Mouse (Mus musculus) gastrocnemius, adult 18-20 months (tissue): ENCODE measurements at regions not wholly inside any gene's neighbourhood (a gene's known extent, or its start where the extent isn't known, plus 50 kb on each side); places are given as distances from the start of the nearest gene placed in this dataset.

Source experiments
- DNase-seq: peaks from one replicate; pipeline ENCODE4 v3.0.0; 2021; ENCODE audit warnings: low spot score

DNA sequence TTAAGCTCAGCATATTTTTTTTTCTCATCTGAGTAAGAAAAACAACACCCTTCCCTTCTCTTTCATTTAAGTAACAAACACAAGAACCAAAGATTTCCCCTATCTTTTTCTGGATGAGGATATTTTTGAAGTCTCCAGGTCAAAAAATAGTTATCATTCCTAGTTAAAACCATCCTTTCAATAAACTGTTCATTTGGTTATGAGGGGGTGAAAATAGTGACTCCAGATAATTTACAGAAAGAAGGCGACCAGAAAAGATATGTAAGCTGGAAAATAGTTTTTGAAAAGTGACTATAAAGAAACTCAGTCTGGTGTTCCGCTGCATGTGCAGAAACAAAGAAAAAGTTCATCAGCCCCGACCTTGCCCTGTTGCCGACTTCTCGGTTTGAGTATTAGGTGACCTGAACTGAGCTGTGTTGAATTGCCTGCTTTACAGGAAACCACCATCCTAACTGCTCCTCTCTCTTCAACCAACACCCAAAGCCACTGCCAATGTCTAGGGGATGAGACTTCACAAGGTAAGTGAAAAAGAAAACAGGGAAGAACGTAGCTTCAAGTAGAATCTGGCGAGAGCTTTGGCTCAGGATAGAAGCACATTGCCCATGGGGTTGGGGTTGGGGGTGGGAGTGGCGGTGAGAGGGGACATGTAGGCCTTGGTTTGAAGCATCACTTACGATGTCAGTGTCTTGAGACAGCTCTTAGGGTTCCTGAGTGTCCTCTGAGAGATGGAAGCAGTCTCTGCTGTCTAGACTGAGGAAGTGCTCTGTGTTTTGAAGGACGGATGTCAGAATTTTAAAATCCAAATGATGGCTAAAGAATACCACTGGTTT is 104.6 kb downstream of the Ube2e3 start:
- no peak for DNase-seq

DNA sequence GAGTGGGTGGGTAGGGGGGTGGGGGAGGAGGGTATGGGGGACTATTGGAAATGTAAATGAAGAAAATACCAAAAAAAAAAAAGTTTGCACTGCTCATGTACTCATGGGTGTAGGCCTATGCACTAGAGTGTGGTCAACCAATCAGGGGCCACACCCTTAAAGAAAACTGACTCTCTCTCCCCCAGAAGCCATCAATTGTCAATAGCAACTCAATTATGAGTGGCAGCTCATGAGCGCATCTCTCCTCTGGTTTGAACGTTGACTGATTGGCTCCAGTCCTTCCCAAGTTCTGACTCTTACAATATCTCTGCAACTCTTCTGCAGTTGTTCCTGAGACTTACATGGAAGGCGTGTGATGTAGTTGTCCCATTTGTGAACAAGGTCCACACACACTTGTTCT is 105.9 kb downstream of the Ube2e3 start:
- DNase-seq: no peak

DNA sequence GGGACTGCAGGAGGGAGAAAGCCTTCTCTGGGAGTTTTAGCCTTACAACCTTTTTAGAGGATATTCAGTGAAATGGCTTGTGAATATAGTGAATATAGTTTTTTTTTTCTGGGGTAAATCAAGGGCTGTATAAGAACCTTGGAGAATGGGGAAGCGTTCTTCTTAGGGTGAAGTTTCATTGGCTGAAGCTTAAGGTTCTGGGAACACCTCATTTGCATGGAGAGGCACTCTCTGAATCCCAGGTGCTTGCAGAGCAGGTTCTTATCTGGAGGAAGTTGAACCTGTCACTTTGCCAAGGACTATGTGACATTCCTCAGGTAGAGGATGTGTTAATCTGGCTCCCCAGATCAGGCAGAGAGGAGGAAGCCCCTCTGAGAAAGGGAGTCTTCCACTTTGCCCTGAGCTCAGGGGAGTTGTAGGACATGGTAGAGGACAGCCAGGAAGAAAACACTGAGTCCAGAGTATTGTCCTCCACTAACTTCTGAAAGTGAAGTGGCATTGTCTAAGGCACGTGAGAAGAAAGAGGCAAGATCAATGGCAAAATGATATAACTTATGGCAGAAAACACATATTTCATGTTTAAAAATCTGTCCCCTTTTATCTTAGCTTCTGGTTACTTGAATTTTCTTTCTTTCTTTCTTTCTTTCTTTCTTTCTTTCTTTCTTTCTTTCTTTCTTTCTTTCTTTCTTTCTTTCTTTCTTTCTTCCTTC is 106.9 kb downstream of the Ube2e3 start:
- no peak for DNase-seq

DNA sequence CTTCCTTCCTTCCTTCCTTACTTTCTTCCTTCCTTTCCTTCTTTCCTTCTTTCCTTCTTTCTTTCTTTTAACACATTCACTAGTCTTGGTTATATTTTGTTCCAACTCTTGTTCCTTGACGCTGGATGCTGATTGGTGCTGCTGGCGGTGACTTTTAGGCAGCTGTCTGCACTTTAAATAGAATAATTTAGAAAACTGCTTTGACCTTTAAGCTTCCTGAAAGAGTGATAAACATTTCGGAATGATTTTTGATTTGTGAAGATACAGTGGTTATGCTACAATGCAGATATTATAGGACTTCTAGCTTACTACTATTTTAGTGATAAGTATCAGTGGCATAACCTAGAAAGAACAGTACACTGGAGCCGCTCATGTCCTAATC is 107.5 kb downstream of the Ube2e3 start:
- DNase-seq: no peak

DNA sequence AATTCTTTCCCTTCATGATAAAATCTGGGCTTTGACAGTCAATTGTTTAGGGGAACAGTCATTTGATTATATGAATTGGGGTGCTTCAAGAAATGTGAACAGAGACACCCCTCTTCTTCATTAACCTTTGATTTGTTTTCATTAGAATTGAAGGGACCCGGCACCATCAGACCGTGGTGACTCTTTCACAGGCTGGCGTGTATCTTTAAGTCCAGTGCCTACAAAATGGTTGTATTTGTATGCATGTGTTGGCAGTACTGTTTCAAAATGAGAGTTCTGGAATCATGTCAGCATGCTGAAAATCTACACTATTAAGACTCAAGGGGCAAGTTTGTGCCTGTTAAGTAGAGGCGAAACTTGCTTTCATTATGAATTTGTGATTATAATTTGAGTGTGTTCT is 108.2 kb downstream of the Ube2e3 start:
- no peak for DNase-seq

DNA sequence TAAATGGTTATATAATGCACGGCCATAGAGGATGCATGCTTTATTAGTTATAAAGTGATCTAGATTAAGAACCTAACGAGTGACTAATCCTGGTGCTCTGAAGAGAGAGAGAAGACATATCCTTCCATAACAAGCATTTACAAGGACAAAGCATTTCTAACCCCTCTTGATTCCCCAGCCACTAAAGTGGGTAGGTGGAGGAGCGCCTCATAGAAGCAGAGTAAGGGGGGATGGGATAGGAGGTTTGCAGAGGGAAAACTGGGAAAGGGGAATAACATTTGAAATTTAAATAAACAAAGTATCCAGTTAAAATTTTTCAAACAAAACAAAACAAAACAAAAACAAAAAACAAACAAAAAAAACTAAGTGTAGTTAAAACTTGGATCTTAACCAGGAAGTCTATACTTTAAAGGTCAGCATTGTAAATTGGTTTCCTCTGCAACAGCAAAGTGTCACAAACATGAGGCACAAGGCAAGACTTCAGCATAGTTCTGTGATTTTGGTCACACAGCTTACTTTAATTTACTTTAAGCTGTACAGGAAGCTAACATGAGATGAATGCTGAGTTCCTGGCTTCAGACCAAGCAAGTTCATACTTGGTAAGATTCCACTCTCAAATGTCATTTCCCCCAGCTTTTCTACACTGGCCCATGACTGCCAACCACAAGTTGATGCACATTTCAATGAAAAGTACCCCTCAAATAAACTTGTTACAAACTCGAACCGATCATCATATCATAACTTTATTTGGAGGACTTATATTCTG is 109.9 kb downstream of the Ube2e3 start:
- no peak for DNase-seq

DNA sequence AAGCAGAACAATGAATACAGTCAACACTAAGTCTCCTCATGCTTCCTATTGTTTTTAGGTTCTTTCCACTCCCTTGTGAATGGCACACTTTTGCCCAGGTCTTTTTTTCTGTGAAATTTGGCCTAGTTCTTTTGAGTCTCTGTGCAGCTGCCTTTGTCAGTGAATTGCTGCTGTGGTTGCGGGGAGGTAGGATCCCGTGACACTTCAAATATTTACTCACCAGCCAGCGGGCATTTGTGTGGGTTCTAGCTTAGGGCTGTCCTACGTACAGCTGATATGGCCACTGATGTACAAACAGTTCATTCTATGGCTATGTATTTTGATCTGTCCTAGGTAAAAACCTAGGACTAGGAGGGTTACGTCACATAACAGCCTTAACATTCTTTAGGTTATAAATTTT is 112.1 kb downstream of the Ube2e3 start:
- no peak for DNase-seq

DNA sequence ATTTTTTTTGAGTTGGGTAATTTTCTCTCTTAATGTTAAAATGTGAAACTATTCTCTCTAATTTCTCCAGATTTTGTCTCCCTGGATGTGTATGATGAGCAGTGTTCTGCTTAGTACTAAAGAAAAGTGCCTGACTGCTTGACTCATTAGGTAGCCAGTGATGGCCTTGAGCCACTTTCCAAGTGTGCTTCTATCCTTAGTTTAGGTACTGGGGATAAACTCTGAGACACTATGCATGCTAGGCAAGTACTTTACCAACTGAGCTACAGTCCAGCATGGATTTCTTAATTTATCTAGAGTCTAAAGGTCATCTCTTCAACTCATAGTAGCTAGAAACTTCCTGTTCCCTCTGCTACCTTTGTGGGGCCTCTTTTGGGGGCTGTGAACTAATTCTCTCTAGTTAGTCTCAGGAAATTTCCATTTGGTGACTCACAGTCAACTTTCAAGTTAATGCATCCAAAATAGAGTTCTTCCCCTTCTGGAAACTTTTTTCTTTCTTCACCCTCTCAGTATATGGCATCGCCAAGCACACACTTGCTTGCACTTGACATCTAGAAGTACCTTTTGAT is 112.8 kb downstream of the Ube2e3 start:
- DNase-seq: no peak

DNA sequence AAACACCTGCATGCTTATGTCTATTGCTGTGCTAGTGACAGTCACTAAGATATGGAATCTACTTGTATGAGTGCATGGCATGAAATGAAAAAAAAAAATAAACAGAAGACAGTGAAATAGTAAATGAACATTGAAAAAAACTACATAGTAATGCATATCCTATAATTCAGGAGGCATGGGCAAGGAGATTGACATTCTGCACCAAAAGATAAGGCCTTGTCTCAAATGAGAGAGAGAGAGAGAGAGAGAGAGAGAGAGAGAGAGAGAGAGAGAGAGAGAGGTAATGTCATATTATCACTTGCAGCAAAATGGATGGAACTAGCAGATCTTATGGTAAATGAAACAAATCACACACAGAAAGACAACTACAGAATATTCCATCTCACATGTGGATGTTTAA is 115.4 kb downstream of the Ube2e3 start:
- DNase-seq: no peak

DNA sequence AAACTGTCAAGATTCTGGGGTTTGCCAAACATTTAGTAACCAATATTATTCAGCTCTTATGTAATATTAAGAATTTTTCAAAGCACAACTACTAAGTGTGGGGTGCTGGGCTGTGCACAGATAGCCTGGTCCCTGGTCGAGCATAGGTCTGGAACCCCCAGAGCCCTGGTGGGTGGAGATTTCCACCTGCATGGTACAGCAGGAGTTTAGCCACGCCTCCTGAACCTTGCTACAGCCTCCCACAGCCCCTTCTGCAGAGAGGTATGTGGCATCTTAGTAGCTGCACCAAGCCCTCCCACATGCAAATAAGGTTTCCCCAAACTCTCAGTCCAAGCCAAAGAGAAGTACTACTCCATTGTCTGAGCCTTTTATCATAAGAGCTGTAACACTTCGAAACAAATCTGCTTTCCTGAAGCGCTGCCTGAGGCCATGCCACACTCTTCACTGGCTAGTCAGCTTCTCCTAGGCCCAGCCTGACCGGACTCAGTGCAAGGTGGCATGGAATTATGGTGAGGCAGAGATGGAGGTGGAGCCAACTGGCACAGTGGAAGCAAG is 116.1 kb downstream of the Ube2e3 start:
- no peak for DNase-seq

DNA sequence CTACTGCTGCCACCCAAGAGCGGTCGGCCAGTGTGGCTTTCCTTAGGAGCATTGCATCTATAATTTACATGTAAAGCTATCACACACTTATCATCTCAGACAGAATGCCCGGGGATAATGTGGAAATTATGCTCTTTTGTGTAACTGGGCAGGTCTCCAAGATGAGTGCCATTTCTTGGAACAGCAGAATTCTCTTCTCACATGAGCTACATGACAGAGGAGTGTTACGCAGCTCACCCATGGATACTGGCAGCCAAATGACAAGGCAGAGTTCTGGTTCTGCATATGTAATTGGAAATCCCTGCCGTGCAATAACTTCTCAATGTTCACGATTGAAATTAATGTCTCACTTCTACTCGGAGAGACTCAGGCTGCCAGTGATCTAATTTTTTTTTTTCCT is 119.1 kb downstream of the Ube2e3 start:
- DNase-seq: no peak

DNA sequence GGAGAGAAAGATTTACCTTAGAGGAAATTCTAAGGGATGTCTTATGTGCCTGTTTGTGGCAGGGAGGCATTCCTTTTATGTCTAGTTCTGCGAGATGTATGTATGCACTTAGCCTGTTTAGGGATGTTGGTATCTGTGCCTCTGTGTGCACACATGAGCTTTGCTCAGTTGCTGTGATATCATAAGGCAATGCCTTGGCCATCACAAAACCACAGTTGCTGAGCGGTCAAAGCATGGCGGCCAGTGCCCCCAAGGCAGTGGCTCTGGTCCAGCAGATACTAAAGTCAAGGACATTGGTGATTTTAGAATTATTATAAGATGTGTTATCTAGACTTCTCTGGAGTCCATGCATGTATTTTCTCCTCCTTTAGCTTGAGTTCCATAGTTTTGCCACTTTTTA is 119.5 kb downstream of the Ube2e3 start:
- no peak for DNase-seq

DNA sequence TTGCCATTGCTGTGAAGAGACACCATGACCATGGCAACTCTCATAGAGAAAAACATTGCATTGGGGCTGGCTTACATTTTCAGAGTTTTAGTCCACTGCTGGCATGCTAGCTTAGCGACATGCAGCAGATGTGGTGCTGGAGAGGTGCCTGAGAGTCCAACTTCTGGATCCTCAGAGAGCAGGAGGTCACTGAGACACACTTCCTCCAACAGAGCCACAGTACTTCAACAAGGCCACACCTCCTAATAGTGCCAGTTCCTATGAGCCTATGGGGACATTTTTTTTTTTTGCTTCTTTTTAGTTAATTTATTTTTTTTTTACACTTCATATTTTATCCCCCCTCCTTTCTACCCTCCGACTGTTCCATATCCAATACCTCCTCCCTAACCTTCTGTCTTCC is 120.3 kb downstream of the Ube2e3 start:
- no peak for DNase-seq

DNA sequence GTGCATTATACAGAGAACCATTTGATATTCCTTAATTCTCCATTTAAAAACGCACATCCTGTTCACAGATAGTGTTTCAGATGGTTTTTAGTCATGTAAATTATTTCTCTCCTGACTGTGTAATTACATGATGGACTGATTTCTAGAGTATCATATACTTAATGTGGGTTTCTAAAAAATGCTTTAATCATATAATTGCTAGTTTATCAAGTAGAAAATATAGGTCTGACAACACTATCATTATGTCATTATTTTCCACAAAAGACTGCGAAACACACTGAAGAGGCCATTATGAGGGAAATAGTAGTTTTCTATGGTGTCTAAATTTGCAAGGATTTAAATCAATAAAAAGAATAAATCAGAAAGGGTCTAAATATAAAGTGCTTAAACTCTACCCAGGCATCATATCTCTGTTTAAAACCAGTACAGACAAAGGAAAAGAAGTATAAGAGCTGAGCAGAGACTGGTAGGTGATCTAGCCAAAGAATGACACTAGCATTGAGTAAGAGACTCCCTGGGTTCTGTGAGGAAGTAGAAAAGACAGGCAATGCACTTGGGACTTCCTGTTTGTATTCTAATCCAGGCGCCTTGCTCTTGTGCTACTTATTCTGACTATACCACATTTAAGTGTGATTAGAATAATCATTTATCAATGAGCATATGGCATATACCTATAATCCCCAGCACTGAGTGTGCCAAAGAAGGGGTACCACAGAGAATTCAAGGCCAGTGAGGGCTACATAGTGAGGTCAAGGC is 127.1 kb downstream of the Ube2e3 start:
- no peak for DNase-seq

DNA sequence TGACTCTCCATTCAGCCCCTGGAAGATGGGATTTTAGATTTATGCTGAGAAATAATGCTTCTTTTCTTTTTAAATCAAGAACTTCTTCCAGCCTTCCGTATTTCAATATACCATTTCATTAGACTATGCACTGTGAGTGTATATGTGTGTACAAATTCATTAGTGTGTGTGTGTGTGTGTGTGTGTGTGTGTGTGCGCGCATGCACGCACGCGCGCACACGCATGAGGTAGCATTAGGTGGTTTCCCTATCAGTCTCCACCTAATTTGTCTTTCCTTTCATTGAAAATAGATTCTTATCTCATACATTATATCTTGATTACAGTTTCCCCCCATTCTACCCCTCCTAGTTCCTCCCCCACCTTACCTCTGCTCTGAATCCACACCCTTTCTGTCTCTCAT is 130.7 kb downstream of the Ube2e3 start:
- DNase-seq: no peak

DNA sequence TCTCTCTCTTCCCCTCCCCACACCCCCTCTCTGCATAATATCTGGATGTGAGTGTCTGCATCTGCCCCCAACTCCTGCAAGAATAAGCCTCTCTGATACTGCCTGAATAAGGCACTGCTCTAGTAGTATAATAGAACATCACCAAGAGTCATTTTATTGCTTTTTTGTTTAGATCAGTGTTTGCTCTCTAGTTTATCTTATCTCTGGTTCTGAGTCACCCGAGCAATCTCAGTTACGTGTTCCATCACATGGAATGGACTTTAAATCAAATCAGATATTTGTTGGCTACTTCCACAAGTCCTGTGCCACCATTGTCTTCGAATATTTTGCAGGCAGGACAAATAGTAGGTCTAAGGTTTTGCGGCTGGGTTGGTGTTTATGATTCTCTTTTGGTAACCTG is 131.5 kb downstream of the Ube2e3 start:
- no peak for DNase-seq

DNA sequence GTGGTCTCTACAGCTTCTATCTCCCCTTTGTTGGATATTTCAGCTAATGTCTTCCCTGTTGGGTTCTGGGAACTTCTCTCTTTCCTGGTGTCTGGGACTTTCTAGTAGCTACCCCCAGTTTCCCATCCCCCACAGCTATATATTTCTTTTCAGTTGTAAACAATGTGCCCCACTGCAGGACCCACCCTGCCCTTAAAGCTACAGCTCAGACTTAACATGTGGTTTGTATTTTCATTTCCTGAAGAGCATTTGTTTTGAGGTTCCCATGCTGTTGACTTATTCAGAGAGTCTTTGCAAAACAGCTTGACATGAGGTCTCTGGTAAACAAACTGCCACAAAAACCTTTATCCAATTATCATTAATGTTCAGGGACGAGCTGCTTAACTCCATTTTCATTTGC is 136.9 kb downstream of the Ube2e3 start:
- DNase-seq: no peak

DNA sequence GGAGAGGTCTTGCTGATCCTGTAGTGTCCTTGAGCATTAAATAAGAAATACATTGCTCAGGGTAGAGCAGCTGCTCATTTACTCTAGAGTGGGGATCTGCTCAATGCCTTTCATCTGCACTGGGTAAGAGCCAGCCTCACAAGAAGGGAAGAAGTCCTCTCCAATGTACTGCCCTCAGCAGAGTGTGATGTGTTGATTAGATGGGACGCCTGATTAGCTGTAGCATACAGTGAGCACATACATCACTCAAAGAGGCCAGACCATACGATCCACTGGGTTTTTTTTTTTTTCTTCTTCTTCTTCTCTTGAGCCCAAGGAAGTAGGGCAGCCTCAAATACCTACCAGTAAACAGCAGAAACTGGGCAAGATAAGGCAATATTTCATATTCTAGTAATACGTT is 140.7 kb downstream of the Ube2e3 start:
- DNase-seq: no peak

DNA sequence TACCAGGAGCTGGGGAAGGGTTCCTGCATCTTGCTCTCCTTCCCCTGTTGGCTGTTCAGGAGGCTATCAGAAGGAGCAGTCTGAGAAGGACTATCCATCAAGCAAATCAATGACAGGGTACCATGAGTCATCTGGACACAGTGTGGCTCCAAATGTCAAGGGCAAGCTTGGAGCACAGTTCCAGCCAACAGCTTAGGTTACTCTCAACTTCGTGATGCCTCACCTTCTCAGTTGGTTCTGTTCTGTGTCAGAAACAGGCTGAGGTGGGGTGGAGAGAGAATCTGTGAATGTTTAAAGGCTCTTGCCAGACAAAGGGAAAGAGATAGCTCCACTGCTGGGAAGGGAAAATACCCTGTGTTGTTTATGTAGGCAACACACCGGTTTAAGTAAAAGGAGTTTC is 141.9 kb downstream of the Ube2e3 start:
- peak; percentile 3 for DNase-seq

DNA sequence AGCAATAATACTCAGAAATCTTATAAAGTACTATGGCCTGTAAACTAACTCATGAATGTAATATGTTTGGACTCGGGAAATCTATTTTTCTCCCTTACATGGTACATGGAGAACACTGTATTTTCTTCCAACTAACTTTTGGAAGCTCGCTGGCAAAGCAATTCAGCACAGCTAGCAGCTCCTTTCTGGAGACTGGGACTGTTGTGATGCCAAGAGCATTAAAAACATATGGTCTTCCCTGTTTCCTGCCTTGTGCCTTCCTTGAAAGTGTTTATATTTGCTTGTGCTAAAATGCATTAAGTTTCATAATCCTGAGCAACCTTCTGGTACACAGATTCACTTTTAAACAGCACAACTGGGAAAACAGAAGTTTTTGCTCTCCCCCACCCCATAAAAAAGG is 142.3 kb downstream of the Ube2e3 start:
- no peak for DNase-seq
